Mouse (Mus musculus): ENCODE data around the gene Selenof. TPM values are rescaled to one million over a fixed set of nuclear protein-coding genes. Genes with fewer than 3 reads are reported as not detected.
"Not testable (repeated sequence)": the region's sequence is repeated elsewhere in the genome, so short reads cannot be mapped to it uniquely, and the experiment has no call there.

Selenof gene
- polyA plus RNA-seq, 1 experiment: 491 TPM

GRCm38 (mm10) chr3:144602819-144603218 lies 32.7 kb downstream of the Selenof start:
- no peak for DNase-seq (ENCODE audit: low spot score)

DNA sequence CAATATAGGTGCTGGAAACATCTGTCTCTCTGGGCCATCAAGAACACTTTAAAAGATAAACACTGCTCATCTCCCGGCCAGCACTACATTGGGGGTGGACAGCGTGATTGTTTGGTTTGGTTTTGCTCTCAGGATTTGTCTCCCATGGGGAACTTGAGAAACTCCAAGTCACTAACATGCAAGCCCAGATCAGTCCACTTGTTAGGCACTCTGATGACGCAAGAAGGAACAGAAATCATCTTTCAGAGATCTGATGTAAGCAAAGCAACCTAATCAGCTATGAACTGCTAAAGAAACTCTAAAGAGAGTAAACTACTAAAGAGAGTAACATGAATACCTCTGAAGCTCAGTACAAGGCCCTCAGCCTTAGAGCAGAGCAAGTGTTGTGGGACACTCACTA lies 33.5 kb downstream of the Selenof start:
- no peak for DNase-seq (ENCODE audit: low spot score)

GRCm38 (mm10) chr3:144604205-144604604 lies 34.1 kb downstream of the Selenof start:
- no peak for DNase-seq (ENCODE audit: low spot score)

DNA sequence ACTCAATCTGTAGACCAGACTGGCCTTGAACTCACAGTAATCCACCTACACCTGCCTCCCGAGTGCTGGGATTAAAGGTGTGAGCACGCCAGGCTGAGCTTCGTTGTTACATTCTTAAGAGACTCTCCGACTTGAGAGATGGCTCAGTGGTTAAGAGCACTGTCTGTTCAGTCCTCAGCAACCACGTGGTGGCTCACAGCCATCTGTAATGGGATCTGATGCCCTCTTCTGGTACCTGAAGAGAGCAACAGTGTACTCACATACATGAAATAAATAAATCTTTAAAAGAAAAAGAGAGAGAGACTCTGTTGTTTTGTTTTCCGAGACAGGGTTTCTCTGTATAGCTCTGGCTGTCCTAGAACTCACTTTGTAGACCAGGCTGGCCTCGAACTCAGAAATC lies 35.7 kb downstream of the Selenof start:
- not testable (repeated sequence) for DNase-seq (ENCODE audit: low spot score)

DNA sequence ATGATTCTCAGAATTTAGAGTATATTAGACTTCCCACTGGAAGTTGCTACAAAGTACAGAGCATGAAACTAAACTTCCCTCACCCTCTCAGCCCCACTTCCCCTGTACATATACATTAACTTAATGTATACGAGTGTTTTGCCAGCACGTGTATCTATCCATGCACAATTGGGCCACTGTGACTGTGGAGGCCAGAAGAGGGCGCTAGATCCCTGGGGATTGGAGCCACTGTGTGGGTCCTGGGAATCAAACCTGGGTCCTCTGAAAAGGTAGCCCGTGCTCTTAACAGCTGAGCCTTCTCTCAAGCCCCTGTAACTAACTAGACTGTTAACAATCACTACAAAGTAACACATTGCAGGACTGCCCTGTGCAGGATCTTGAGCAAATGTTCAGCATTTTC lies 36.3 kb downstream of the Selenof start:
- DNase-seq (ENCODE audit: low spot score): no peak

GRCm38 (mm10) chr3:144608090-144608489 lies 38.0 kb downstream of the Selenof start:
- DNase-seq (ENCODE audit: low spot score): no peak

DNA sequence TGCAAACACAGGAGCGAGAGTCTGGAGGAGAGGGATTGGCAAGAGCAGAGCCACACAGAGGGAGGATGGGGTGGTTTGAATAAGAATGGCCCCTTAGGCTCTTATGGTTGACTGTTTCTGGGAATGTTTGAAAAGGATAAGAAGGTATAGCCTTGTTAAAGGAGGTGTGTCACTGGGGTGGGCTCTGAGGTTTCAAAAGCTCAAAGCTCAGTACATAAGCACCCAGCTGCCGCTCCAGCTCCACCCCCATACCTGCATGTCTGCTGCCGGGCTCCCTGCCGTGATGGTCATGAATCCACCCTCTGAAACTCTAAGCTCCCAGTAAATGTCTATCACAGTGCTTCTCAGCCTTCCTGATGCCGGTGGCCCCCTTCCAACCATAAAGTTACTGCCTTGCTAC lies 40.7 kb downstream of the Selenof start:
- DNase-seq (ENCODE audit: low spot score): no peak

DNA sequence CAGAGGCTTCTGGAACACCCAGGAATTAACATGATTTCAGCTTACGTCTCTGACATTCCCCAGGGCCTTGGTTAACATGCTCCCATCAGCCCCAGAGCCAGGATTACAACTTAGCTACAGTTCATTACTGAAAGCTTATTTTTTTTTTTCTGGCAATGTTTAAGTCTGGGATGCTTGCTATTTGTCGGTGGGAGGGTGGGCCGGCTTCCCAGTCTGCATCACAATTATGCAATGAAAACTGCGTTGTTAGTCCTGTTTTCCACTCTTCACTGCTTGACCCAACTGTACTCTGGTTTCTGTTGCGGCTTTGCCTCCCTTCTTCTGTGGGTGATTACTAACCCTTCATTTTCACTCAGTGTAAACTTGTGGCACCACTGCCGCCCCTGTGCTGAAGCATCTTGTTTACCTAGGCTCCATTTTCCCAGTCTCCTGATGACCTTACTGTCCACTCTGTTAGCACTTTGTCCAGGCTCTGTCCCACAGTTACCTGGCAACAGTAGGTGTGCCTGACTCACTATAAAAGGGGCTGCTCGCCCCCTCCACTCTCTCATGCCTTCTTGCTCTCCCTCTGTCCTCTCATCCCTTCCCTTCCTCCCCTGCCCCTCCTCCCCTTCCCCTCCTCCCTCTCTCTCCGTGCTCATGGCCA lies 41.6 kb downstream of the Selenof start:
- no peak for DNase-seq (ENCODE audit: low spot score)

DNA sequence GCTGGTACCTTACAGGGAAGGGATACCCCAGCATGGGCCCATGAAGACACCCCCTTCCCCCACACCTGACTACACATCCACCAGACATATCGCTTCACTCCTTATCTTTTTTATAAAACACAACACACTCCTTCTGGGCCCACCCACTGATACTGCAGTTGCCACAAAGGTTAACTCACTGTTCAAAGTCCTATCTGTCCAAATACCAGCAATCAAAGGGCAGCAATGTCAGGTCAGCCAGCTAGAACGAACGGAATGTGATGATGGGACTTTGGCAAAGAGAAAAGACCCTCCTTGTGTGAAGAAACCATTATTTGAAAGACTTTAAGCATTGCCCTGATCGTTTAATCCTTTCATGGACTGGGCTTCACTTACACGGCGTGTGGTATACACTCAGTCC lies 42.3 kb downstream of the Selenof start:
- no peak for DNase-seq (ENCODE audit: low spot score)

- DNase-seq (ENCODE audit: low spot score): no peak
Measured at GRCm38 (mm10) chr3:144614277-144614676, 44.2 kb downstream of the Selenof start.

GRCm38 (mm10) chr3:144614698-144615097 lies 44.6 kb downstream of the Selenof start:
- no peak for DNase-seq (ENCODE audit: low spot score)

GRCm38 (mm10) chr3:144615459-144615858 lies 45.4 kb downstream of the Selenof start:
- DNase-seq (ENCODE audit: low spot score): no peak

DNA sequence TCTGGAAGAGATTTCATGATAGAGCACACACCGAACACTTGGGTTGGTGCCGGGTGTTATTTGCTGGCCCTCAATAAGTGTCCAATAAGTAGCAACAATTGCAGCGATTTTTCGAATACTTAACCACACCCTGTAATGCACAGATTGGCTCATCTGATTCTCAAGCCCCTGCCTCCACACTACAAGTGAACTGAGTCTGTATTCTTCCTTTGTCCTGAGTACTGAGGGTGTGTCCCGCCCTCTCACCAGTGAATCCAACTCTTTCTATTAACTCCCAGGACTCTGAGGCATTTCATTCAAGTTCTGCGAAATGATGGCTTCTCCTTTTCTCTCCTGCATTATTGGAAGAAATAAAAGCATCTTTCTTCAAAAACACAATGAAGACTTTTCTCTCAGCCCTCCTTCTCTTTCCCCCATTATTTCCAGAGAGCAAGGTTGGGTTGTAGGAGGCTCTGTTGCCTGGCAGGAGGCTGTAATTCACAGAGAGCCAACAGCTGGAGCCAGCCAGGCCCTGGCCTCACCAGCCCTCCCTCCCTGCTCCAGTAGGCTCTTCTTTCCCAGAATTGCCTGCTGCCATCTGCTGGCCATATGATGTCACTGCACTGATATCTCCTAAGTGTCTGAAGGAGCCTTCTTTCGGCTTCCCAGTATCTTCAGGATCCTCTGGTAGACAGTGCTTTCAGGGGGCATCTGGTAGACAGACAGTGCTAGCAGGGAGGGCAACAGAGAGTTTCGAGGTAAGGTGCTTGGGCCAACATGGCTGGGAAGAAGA lies 46.7 kb downstream of the Selenof start:
- peak; percentile 55 for DNase-seq (ENCODE audit: low spot score)

GRCm38 (mm10) chr3:144617633-144618180 lies 47.6 kb downstream of the Selenof start:
- no peak for DNase-seq (ENCODE audit: low spot score)

- DNase-seq (ENCODE audit: low spot score): no peak
Measured at GRCm38 (mm10) chr3:144622930-144623612, 53.0 kb downstream of the Selenof start.

GRCm38 (mm10) chr3:144625691-144626090 lies 55.6 kb downstream of the Selenof start:
- DNase-seq (ENCODE audit: low spot score): no peak

DNA sequence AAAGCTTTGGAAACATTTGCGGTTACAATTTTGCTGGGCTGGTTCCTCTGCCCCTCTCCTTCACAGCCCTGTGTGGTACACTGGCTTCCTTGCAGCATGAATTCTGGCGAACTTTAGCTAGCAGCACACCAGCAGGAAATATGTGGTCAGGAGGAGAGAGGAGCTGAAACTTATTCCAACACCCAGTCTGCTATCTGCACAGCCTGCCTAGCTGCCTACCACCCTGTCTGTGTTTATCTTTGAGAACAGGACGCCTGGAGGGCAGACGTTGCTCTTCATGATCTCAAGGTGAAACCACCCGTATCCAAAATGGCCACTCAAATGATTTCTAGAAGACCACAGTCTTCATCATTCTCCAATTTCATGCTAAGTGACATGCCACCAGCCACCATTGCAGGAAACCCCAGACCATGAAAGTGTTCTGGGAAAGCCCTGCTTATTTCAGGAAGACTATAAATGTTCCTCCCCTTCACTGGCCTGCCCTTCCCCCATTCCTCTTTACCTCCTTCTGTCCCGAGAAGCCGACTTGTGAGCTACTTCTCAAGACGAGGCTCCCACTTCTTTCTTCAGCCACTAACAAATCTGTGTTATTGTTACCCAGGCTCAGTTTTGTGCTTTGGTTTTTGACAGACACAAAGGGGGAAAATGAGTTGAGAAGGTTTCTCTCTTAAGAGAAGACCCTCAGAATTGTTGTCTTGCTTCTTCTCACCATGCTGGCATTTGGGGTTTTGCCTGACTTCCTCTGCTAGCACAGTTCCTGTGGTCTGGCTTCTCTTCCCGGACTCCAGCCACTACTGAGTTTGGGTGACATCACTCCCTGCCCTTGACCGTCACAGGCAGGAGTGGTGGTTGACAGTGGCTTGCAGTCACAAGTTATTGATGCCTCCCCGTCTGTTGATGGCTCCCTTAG lies 58.2 kb downstream of the Selenof start:
- DNase-seq (ENCODE audit: low spot score): no peak

DNA sequence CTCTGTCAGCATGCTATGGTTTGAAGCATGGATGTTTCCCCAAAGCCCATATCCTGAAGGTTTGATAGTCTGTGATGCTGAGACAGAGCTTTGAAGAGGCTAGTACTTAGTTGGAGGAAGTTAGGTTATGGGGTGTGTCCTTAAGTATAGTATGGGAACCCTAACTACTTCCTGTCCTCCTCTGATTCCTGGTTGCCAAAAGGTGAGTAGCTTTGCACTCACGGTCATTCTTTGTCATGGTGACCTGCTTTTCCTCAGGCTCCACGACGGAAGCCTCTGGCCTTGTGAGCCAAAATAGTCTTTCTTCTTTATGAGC lies 58.8 kb downstream of the Selenof start:
- DNase-seq (ENCODE audit: low spot score): no peak

GRCm38 (mm10) chr3:144635236-144635635 lies 65.1 kb downstream of the Selenof start:
- DNase-seq (ENCODE audit: low spot score): no peak

DNA sequence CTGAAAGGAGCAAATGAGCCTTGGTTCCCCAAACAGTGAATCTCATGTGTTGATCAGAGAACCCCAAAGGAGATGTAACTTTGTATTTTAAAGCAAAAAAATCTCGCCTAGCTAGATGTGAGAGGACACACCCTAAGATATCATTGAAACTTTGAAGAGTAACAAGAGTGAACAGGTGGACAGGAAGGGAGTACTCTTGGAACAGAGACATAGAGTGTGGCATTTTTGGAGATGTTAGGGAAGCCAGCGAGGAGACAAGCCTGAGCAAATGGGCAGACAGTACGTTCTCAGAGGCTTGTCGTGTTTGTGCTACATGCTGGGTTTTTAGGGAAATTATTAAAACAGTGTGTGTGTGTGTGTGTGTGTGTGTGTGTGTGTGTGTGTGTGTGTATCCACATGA lies 68.0 kb downstream of the Selenof start:
- DNase-seq (ENCODE audit: low spot score): no peak

- no peak for DNase-seq (ENCODE audit: low spot score)
Measured at GRCm38 (mm10) chr3:144639387-144639786, 69.3 kb downstream of the Selenof start.

GRCm38 (mm10) chr3:144640033-144640432 lies 69.9 kb downstream of the Selenof start:
- DNase-seq (ENCODE audit: low spot score): no peak
